18 mouse cellular contexts compared by ENCODE assay signal in the genomic region with DNA sequence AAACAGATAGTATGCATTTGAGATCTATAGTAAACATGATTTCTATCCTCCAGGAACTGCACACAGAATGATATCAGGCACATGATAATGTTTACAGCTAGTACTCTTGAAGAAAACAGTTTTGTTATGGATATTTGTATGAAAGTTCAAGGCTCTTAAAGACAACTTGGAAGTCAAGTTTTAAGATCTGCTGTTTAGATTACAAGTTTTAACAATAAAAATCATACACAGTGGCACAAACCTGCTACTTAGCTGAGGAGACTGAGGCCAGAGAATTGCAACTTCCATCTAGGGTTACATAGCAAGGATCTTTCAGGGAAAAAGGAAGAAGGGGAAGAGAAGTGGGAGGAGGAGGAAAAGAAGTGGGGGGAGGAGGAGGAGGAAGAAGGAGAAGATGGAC. TPM values are rescaled to one million over a fixed set of nuclear protein-coding genes. Genes with fewer than 3 reads are reported as not detected.
DNase-seq lines count a peak whose midpoint lies in the region; ATAC-seq and TF ChIP-seq lines count a peak whose summit lies in the region.
"Had no signal": no experiment of that assay in that cellular context is flagged by ENCODE, and none has a peak within 500 bp of the region (broad histone marks: within the 10 kb centered on the region; RNA-seq: fewer than 3 reads in every experiment).

No protein-coding gene starts in this region.

- TF ChIP-seq CTCF in lung, adult 2 months (IDR thresholded peaks at IDR 0.05; ENCODE audit: insufficient read depth, low read length): no peak

- no peak overlapping the region for H3K9ac ChIP-seq in forebrain, embryonic 12.5 days
- no peak overlapping the region for H3K9ac ChIP-seq in forebrain, embryonic 16.5 days (replicated peaks; ENCODE audit: low read depth, low read length)
- no peak overlapping the region for H3K9ac ChIP-seq in lung, embryonic 15.5 days
- H3K9ac ChIP-seq in limb, embryonic 12.5 days (replicated peaks): no peak overlapping the region
- H3K9ac ChIP-seq: embryonic facial prominence, embryonic 15.5 days; forebrain, postnatal 0 days; heart, embryonic 13.5 days; neural tube, embryonic 13.5 days had no signal

- no peak overlapping the region for H3K4me2 ChIP-seq in forebrain, embryonic 12.5 days
- no peak overlapping the region for H3K4me2 ChIP-seq in forebrain, embryonic 16.5 days (ENCODE audit: low read length)
- H3K4me2 ChIP-seq in lung, embryonic 15.5 days: no peak overlapping the region
- no peak overlapping the region for H3K4me2 ChIP-seq in limb, embryonic 12.5 days
- H3K4me2 ChIP-seq: embryonic facial prominence, embryonic 15.5 days; heart, embryonic 13.5 days; neural tube, embryonic 13.5 days had no signal

- H3K36me3 ChIP-seq in forebrain, embryonic 12.5 days (replicated peaks): no peaks in the 10 kb centered on the region
- H3K36me3 ChIP-seq in forebrain, embryonic 16.5 days (ENCODE audit: control insufficient read depth, insufficient read depth): no peaks in the 10 kb centered on the region
- H3K36me3 ChIP-seq in lung, embryonic 15.5 days: no peaks in the 10 kb centered on the region
- H3K36me3 ChIP-seq in limb, embryonic 12.5 days: no peaks in the 10 kb centered on the region
- H3K36me3 ChIP-seq: embryonic facial prominence, embryonic 15.5 days; heart, embryonic 13.5 days; neural tube, embryonic 13.5 days had no signal

- peaks cover 10% of the 10 kb centered on the region for H3K4me1 ChIP-seq in forebrain, embryonic 12.5 days
- peaks cover 10% of the 10 kb centered on the region for H3K4me1 ChIP-seq in forebrain, embryonic 16.5 days (replicated peaks; ENCODE audit: control insufficient read depth, insufficient read depth, low read length)
- H3K4me1 ChIP-seq in lung, embryonic 15.5 days: peaks cover 25% of the 10 kb centered on the region
- H3K4me1 ChIP-seq in lung, adult 2 months (ENCODE audit: control insufficient read depth, insufficient read depth, low read length): no peaks in the 10 kb centered on the region; the same call in none of the 2 replicates
- H3K4me1 ChIP-seq in limb, embryonic 12.5 days (replicated peaks): peaks cover 12% of the 10 kb centered on the region

- ATAC-seq in forebrain, embryonic 12.5 days (ENCODE audit: low FRiP score): no peak
- ATAC-seq in forebrain, embryonic 16.5 days: no peak
- no peak for ATAC-seq in lung, embryonic 15.5 days (ENCODE audit: borderline replicate concordance, extremely low read depth, low FRiP score, low TSS enrichment)
- ATAC-seq in limb, embryonic 12.5 days (ENCODE audit: insufficient number of reproducible peaks, insufficient read depth, low FRiP score, low TSS enrichment, low read depth): no peak
- ATAC-seq: forebrain, postnatal 0 days had no signal

- no peak for TF ChIP-seq POLR2A in lung, adult 2 months (IDR thresholded peaks at IDR 0.05; ENCODE audit: borderline replicate concordance, extremely low read depth, low read depth, low read length)

- no peak for DNase-seq in lung, adult 2 months
- no peak for DNase-seq in right cerebral cortex, adult 18-20 months
- no peak for DNase-seq in right cerebral cortex, postnatal 25 days
- DNase-seq: adrenal gland, adult 8-10 months; cerebellum, adult 11-12 months; cerebellum, postnatal 36 days; forebrain, postnatal 0 days; kidney, adult 9 months; layer of hippocampus, postnatal 36 days; right cerebral cortex, postnatal 4 days; thymus, postnatal 36 days had no signal

- no peaks in the 10 kb centered on the region for H3K9me3 ChIP-seq in forebrain, embryonic 12.5 days
- no peaks in the 10 kb centered on the region for H3K9me3 ChIP-seq in forebrain, embryonic 16.5 days (ENCODE audit: control insufficient read depth, low read length)
- H3K9me3 ChIP-seq in lung, embryonic 15.5 days: no peaks in the 10 kb centered on the region
- H3K9me3 ChIP-seq in limb, embryonic 12.5 days: no peaks in the 10 kb centered on the region
- H3K9me3 ChIP-seq: embryonic facial prominence, embryonic 15.5 days; heart, embryonic 13.5 days; neural tube, embryonic 13.5 days had no signal

- no peaks in the 10 kb centered on the region for H3K27me3 ChIP-seq in forebrain, embryonic 12.5 days
- no peaks in the 10 kb centered on the region for H3K27me3 ChIP-seq in forebrain, embryonic 16.5 days (replicated peaks; ENCODE audit: control insufficient read depth, insufficient read depth, low read length)
- no peaks in the 10 kb centered on the region for H3K27me3 ChIP-seq in lung, embryonic 15.5 days
- no peaks in the 10 kb centered on the region for H3K27me3 ChIP-seq in limb, embryonic 12.5 days
- H3K27me3 ChIP-seq: embryonic facial prominence, embryonic 15.5 days; heart, embryonic 13.5 days; neural tube, embryonic 13.5 days had no signal

- no peak overlapping the region for H3K4me3 ChIP-seq in forebrain, embryonic 12.5 days (replicated peaks)
- H3K4me3 ChIP-seq in forebrain, embryonic 16.5 days (replicated peaks; ENCODE audit: low read length): no peak overlapping the region
- H3K4me3 ChIP-seq in lung, embryonic 15.5 days: no peak overlapping the region
- H3K4me3 ChIP-seq in lung, adult 2 months (replicated peaks; ENCODE audit: extremely low read depth, low read depth, low read length): no peak overlapping the region
- H3K4me3 ChIP-seq in limb, embryonic 12.5 days (replicated peaks): no peak overlapping the region
- H3K4me3 ChIP-seq: embryonic facial prominence, embryonic 15.5 days; heart, embryonic 13.5 days; neural tube, embryonic 13.5 days had no signal

- H3K27ac ChIP-seq in forebrain, embryonic 12.5 days: 0 out of 2 replicates have a peak overlapping the region, but pooled peaks have one; percentile 42
- H3K27ac ChIP-seq in forebrain, embryonic 16.5 days (ENCODE audit: low read length): no peak overlapping the region
- 0 out of 2 replicates have a peak overlapping the region, but pooled peaks have one; percentile 1 for H3K27ac ChIP-seq in lung, embryonic 15.5 days
- H3K27ac ChIP-seq in limb, embryonic 12.5 days: 0 out of 2 replicates have a peak overlapping the region, but pooled peaks have one; percentile 17
- H3K27ac ChIP-seq: embryonic facial prominence, embryonic 15.5 days; heart, embryonic 13.5 days; neural tube, embryonic 13.5 days had no signal

RNA-seq across cellular contexts. Expression of gene Hist1h4b, which starts 1.8 kb away (rescaled TPM):
- polyA plus RNA-seq in forebrain, embryonic 12.5 days (2016; fragmentation: Nextera tagmentation; extraction: Ambion mirVana): 5.3 and 8.2 TPM in 2 replicates
- polyA plus RNA-seq in forebrain, embryonic 16.5 days (2015; fragmentation: Nextera tagmentation; extraction: Ambion mirVana): 1.5 TPM in 1 of 2 replicates, not detected in the other
- polyA plus RNA-seq in lung, embryonic 15.5 days (2015; fragmentation: Nextera tagmentation; extraction: Ambion mirVana): 5.8 and 7.5 TPM in 2 replicates
- 2.5 and 2.8 TPM in 2 replicates for polyA plus RNA-seq in lung, adult 2 months (2012; rRNA removed)
- 9.1 and 10.7 TPM in 2 replicates for polyA plus RNA-seq in limb, embryonic 12.5 days (2016; fragmentation: Nextera tagmentation; extraction: Ambion mirVana)

RNA-seq across cellular contexts. Expression of gene Hist1h3b, which starts 2.9 kb away (rescaled TPM):
- polyA plus RNA-seq in forebrain, embryonic 12.5 days (2016; fragmentation: Nextera tagmentation; extraction: Ambion mirVana): 14.0 and 15.8 TPM in 2 replicates
- 4.9 and 6.7 TPM in 2 replicates for polyA plus RNA-seq in forebrain, embryonic 16.5 days (2015; fragmentation: Nextera tagmentation; extraction: Ambion mirVana)
- 12.0 and 18.6 TPM in 2 replicates for polyA plus RNA-seq in lung, embryonic 15.5 days (2015; fragmentation: Nextera tagmentation; extraction: Ambion mirVana)
- 2.6 and 3.8 TPM in 2 replicates for polyA plus RNA-seq in lung, adult 2 months (2012; rRNA removed)
- polyA plus RNA-seq in limb, embryonic 12.5 days (2016; fragmentation: Nextera tagmentation; extraction: Ambion mirVana): 17.7 and 30.1 TPM in 2 replicates

RNA-seq across cellular contexts. Expression of gene Hist1h2ab, which starts 4.1 kb away (rescaled TPM):
- 59.9 and 73.2 TPM in 2 replicates for polyA plus RNA-seq in forebrain, embryonic 12.5 days (2016; fragmentation: Nextera tagmentation; extraction: Ambion mirVana)
- polyA plus RNA-seq in forebrain, embryonic 16.5 days (2015; fragmentation: Nextera tagmentation; extraction: Ambion mirVana): 14.5 and 16.2 TPM in 2 replicates
- 74.3 and 83.5 TPM in 2 replicates for polyA plus RNA-seq in lung, embryonic 15.5 days (2015; fragmentation: Nextera tagmentation; extraction: Ambion mirVana)
- 2.0 and 3.9 TPM in 2 replicates for polyA plus RNA-seq in lung, adult 2 months (2012; rRNA removed)
- 77.8 and 92.9 TPM in 2 replicates for polyA plus RNA-seq in limb, embryonic 12.5 days (2016; fragmentation: Nextera tagmentation; extraction: Ambion mirVana)

RNA-seq across cellular contexts. Expression of gene Hist1h4a, which starts 6.0 kb away (rescaled TPM):
- polyA plus RNA-seq in forebrain, embryonic 12.5 days (2016; fragmentation: Nextera tagmentation; extraction: Ambion mirVana): 0.88 TPM in 1 of 2 replicates, not detected in the other
- polyA plus RNA-seq in forebrain, embryonic 16.5 days (2015; fragmentation: Nextera tagmentation; extraction: Ambion mirVana): not detected in 2 replicates
- 0.69 TPM in 1 of 2 replicates, not detected in the other for polyA plus RNA-seq in lung, embryonic 15.5 days (2015; fragmentation: Nextera tagmentation; extraction: Ambion mirVana)
- 2.4 and 2.9 TPM in 2 replicates for polyA plus RNA-seq in lung, adult 2 months (2012; rRNA removed)
- polyA plus RNA-seq in limb, embryonic 12.5 days (2016; fragmentation: Nextera tagmentation; extraction: Ambion mirVana): 1.2 and 1.4 TPM in 2 replicates
- polyA plus RNA-seq: forebrain, postnatal 0 days; heart, embryonic 13.5 days had no signal

RNA-seq across cellular contexts. Expression of gene Hist1h3a, which starts 7.2 kb away (rescaled TPM):
- 5.1 and 5.2 TPM in 2 replicates for polyA plus RNA-seq in forebrain, embryonic 12.5 days (2016; fragmentation: Nextera tagmentation; extraction: Ambion mirVana)
- 1.5 and 1.9 TPM in 2 replicates for polyA plus RNA-seq in forebrain, embryonic 16.5 days (2015; fragmentation: Nextera tagmentation; extraction: Ambion mirVana)
- polyA plus RNA-seq in lung, embryonic 15.5 days (2015; fragmentation: Nextera tagmentation; extraction: Ambion mirVana): 8.3 and 8.5 TPM in 2 replicates
- 3.1 and 4.3 TPM in 2 replicates for polyA plus RNA-seq in lung, adult 2 months (2012; rRNA removed)
- 11.9 and 12.8 TPM in 2 replicates for polyA plus RNA-seq in limb, embryonic 12.5 days (2016; fragmentation: Nextera tagmentation; extraction: Ambion mirVana)
